Mouse (Mus musculus) erythroblast, embryonic 14.5 days (primary cell): ENCODE data around the gene Gpx1.

Experiments
- GATA1 ChIP-seq: IDR thresholded peaks from 2 replicates; pipeline ENCODE4 v1.6.1; 2012; ENCODE audit warnings: low read length, inconsistent platforms, mixed read lengths
- TAL1 ChIP-seq: IDR thresholded peaks from 3 replicates; pipeline ENCODE4 v1.6.1; 2012; ENCODE audit warnings: low read length, inconsistent platforms, mixed read lengths

- TF ChIP-seq GATA1 (no peak), TAL1 (no peak)
Observed at GRCm38 (mm10) chr9:108296453-108297355, 42.0 kb upstream of the Gpx1 start, which contains the start of gene Amt.
